Mouse (Mus musculus): Measurements from ENCODE around the gene Ly86.

DNA sequence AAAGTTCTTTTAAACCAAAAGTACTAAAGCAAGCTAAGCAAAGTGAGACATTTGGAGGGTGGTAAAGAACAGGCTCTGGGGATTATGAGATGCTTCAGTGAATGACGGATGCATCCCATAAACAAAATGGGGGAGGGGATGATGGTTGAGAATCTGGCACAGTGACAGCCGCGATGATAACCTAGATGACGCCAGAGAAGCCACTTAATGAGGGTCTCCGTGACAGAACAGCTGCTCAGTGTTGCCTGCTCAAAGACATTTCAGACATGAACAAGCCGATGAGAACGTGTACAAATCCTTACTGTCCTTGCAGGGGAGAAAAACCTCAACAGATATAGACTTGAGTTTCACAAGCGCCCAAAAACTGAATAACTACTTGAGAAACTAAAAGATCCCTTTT is 15.3 kb upstream of the Ly86 start:
- TF ChIP-seq CTCF (IDR thresholded peaks at IDR 0.05; ENCODE audit: control insufficient read depth, insufficient read depth, insufficient replicate concordance, low read depth, low read length) (no peak), POLR2A (IDR thresholded peaks at IDR 0.05; ENCODE audit: control insufficient read depth, low read depth, low read length) (no peak)
